Mouse (Mus musculus) lung, postnatal 25 days (tissue): ENCODE results near the gene Inpp5a.

Source experiments
- DNase-seq: peaks from one replicate; pipeline ENCODE4 v3.0.0; 2022; ENCODE audit warnings: low spot score

Inpp5a gene

GRCm38 (mm10) chr7:139581801-139582571 is 193.1 kb downstream of the Inpp5a start:
- no peak for DNase-seq

GRCm38 (mm10) chr7:139582595-139582994 is 193.7 kb downstream of the Inpp5a start, which contains the start of gene Nkx6-2:
Gene Nkx6-2 (minus strand): TSS chr7:139582797.
- DNase-seq, result no peak

DNA sequence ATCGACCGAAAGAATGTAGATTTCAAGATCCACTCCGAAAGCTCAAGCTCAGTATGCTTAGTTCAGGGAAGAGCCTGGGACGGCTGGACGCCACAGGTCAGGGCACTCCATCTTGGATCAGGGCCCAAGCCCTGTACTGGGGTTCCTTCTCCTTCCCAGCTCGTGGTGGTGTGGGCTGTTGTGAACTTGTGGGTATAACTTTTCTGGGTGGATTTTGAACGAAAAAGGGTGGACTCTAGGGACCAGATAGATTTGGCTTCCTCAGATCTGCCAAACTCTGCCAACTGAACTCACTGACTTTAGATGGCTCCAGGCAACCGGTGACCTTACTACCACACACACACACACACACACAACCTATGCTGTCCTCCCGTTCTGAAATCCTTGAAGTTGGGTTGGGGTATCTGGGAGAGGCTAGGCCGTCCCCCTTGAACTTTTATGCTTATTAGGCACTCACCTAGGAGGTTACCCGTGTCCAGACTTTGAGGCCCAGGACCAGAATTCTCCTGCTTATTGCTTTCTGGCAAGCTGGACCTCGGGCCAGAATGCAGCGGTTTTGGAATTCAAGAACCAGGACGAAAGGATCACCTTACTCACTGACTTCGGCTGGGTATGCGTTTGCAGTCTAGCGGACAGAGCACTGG is 194.3 kb downstream of the Inpp5a start:
- no peak for DNase-seq

DNA sequence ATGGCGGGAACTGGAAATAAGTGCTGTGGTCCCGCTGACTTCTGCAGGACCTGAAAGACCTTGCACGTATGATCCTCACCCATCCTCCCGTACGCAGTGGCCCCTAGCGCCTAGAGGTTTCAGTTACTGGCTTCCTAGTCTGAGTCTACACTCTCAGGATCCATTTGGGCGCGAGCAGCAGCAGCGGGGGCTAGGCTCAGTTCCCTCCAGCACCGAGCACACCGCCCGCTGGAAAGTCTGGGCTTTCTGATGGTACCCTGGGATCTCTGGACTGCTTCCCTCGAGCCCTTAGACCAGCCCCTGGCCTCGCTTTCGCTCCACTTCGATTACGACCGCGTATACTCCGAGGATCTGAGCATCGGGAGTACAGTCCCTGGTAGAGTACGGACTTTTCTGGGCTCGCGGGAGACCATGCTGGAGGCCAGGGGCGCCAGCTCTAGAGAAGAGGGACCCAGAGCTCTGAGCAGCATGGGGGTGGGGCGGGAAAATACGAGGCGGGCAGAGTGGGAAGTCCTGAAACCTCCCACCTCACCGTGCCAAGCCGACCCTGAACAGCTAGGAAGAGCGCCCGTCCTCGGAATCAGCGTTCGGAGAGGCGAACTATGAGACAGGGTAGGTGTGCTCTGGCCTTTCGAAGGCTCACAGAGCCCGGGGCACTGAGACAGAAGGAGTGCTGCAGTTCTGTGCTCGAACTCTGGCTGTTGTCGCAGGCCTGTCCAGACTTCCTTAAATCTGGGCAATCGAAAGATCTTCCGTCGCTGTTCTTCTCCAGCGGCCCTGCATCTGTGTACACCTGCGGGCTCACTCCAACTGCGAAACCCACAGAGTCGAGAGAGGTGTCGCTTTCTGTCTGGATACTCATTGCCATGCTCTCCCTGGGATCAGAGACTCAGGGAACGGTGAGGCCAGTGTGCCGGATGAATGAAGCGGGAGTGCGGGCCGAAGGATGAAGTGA is 195.6 kb downstream of the Inpp5a start:
- DNase-seq, result no peak

DNA sequence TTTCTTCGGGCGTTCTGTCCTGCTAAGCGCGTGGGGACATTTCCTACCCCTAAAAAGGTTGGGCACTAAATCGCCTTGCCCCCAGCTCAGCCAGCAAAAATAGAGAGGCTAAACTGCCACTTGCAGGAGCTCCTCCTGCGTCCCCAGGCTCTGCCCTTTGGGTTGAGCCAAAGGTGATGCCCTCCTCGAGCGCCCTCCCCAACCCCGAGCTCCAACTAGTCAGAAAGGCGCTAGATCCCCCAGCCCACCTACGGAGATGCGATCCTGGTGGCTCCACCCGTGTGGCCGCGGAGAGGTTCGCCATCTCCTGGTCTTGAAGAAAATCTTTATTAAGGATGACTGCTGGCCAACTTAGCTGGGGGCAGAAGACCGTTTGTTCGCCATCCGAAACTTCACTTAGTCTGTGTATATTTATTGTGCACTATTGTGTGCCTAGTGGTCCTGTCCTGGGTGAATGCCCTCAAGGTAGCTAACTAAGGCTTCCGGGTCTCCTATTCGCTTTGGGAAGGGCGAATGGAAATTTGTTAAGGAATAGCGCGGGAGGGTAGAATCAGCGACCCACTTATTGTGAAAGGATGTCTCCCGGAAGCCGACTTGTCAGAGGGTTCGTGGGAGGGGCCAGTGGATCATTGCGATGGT is 196.4 kb downstream of the Inpp5a start:
- DNase-seq, result no peak

DNA sequence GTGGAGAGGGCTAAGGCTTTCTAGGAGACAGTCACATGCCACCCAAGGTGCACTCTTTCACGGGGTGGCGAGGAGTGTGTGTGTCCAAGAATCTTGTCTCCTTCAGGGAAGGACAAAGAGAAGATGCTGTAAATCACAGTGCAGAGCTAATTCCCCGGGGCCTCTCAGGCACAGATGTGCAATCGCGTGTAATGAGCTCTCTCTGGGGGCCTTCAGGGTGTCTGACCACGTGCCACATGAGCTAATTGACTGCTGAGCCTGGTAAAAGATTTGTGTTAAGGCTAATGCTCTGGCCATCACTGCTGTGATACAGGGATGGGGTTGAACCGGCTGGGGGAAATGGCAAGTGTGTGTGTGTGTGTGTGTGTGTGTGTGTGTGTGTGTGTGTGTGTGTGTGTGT is 199.0 kb downstream of the Inpp5a start:
- no peak for DNase-seq

- DNase-seq, result peak; percentile 35
Observed at GRCm38 (mm10) chr7:139590302-139590701, 201.4 kb downstream of the Inpp5a start.

- no peak for DNase-seq
Observed at GRCm38 (mm10) chr7:139591311-139591710, 202.4 kb downstream of the Inpp5a start.

DNA sequence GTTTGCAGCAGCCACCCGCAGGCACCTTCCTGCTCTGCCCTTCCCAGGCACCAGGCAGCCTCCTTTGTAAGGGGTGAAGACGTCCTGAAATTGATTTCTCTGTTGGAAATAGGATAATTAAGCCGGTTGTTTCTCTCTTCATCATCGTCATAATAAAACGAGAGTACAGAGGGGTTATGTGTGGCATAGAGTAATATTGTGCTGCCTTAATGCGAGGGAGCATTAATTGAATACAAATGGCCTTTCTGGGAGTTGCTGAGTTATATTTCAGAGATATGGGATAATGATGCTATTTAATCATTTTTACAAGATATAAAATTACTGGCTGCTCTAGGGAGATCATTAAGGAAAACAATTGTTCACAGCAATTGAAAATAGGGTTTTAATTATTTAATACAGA is 206.4 kb downstream of the Inpp5a start:
- no peak for DNase-seq

- DNase-seq, result no peak
Observed at GRCm38 (mm10) chr7:139595862-139596261, 207.0 kb downstream of the Inpp5a start.

DNA sequence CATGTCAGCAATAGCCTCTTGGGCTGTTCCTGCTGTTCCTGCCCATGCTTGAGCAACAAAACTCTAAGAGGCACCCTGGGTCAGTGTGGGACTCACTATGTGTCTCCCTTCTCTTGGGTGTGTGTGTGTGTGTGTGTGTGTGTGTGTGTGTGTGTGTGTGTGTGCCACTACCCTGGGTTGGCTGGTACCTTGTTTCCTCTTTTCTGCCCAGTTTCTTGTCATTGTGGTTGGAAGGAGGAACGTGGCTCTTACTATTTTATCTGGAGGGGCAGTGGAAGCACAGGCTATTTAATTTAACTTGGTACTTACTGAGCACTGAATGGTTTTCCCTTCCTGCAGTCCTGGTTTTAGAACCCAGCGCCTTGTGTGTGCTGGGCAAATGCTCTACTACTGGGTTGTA is 221.4 kb downstream of the Inpp5a start:
- DNase-seq, result no peak

- peak; percentile 40 for DNase-seq
Observed at GRCm38 (mm10) chr7:139615767-139616766, 227.2 kb downstream of the Inpp5a start.

GRCm38 (mm10) chr7:139622568-139622967 is 233.7 kb downstream of the Inpp5a start:
- no peak for DNase-seq

- no peak for DNase-seq
Observed at GRCm38 (mm10) chr7:139625156-139625555, 236.2 kb downstream of the Inpp5a start.
